Mouse (Mus musculus): ENCODE measurements around the gene Pfkm. TPM values are rescaled to one million over a fixed set of nuclear protein-coding genes. Genes with fewer than 3 reads are reported as not detected.

Gene Pfkm
- total and polyA plus RNA-seq, 3 experiments = 521 to 921 (median 800) TPM

DNA sequence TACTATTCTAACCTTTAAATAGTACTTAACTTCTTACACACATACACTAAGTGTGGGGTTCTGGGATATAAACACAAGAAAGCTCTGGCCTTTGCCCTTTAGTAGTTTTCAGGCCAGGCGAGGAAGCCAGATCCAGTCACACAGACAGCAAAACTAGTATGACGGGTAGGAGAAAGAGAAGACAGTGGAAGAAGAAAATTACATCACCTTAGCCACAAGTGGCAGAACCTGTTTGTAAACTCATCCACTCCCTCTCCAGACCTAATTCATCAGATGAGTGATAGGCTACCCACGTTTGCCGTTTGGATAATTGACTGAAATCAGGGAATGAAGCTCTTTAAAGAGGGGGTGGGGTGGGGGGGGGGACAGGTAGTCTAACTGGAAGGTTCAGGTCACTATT, 548 bp upstream of the Pfkm start:
- Histone ChIP-seq H3K27ac (no peak overlapping the region), H3K27me3 (ENCODE audit: control insufficient read depth, insufficient read depth, low read length) (no peaks in the 10 kb centered on the region; the same call in 1 of the 2 replicates), H3K9ac (ENCODE audit: low read depth, low read length) (no peak overlapping the region), H3K79me2 (replicated peaks; ENCODE audit: control insufficient read depth, insufficient read depth, low read length) (no peaks in the 10 kb centered on the region; the same call in 1 of the 2 replicates), H3K36me3 (ENCODE audit: control insufficient read depth, insufficient read depth, low read length) (peaks cover 4% of the 10 kb centered on the region), H3K4me1 (ENCODE audit: control insufficient read depth, insufficient read depth, low read length) (peaks cover 6% of the 10 kb centered on the region), H3K4me3 (no peak overlapping the region)
- intact Hi-C loops (cut with DNase I) = loop anchor here (2.0 to 10.0 kb wide), 3 partner anchors 17 to 303 kb away; no protein-coding TSS in a partner anchor
- TF ChIP-seq POLR2A (IDR thresholded peaks at IDR 0.05; ENCODE audit: insufficient read depth, low read depth, low read length) (no peak), EP300 (IDR thresholded peaks at IDR 0.05; ENCODE audit: insufficient read depth, low read depth, low read length) (no peak), CTCF (IDR thresholded peaks at IDR 0.05) (no peak)
- 30% methylated on average over 4 of the region's 4 CpGs for WGBS
- no peak for DNase-seq

DNA sequence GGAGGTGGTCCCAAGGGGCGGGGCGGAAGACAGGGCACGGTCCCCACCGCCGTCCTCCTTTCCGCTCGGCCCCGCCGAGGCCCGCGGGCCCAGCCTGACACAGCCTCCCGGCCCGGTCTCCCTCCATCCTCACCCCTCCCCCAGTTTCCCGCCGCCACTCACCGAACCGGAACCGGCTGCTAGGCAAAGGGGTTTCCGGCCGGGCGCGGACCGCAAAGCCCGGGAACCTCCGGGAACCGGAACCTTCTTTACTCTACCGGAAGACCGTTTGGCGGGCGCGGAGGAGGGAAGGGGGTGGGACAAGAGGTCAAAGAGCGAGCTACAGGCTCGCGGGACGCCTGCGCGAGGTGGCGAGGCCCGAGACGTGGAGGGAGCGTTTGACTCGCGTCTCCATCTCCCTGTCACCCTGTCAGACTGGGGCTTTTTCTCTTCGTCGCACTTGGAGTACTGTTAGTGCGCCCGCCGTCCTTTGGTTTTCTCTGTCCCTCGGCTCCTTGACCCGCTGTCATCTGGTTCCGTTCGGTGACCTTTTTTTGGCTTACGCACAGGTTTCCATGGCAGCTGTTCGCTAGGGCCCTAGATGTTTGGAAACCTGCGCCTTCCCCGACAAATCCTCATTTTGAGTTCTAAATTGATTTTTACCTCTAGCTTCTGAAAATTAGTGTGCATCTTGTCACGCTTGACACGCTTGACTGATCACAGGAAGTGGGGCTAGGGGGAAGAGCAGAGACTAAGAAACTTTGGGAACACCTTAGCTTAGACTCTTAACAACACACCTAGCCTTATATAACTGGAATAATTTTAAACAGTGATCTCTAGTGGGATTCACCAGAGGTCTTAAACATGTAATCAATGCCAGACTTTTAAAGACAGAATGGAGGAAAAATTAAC, 977 bp downstream of the Pfkm start, which contains the start of gene Senp1:
Senp1 (minus strand) TSS at position 624 of the 891 bp plus-strand sequence.
- H3K79me2 ChIP-seq (replicated peaks; ENCODE audit: control insufficient read depth, insufficient read depth, low read length) = no peaks in the 10 kb centered on the region; the same call in 1 of the 2 replicates
- intact Hi-C loops (cut with DNase I) = loop anchor here (2.0 to 10.0 kb wide), 3 partner anchors 15 to 301 kb away; no protein-coding TSS in a partner anchor
- TF ChIP-seq CTCF (IDR thresholded peaks at IDR 0.05) (no peak), POLR2A (IDR thresholded peaks at IDR 0.05; ENCODE audit: insufficient read depth, low read depth, low read length) (peak; percentile 90), EP300 (IDR thresholded peaks at IDR 0.05; ENCODE audit: insufficient read depth, low read depth, low read length) (peak; percentile 58; the same call in 1 of the 2 replicates)

DNA sequence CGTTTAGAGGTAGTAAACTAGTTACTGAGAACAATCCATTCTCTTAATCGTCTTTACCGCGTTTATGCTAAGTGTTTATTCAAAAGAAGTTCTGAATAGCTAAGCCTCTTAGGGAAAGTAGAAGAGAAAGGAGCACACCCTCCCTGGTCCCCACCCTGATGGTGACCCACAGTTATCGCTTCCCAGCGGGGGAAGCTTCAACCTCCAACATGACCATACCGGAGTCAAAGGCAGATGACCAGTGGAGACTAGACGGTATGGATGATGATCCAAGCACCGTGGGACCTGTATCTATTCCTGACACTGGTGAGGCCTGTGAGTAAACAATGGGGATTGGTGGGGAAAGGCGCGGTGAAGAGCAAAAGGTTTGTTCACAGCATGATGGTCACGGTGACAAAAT, 2.5 kb downstream of the Pfkm start:
- no peak for TF ChIP-seq EP300 (IDR thresholded peaks at IDR 0.05; ENCODE audit: insufficient read depth, low read depth, low read length)
- no peak for TF ChIP-seq POLR2A (IDR thresholded peaks at IDR 0.05; ENCODE audit: insufficient read depth, low read depth, low read length)
- TF ChIP-seq CTCF (IDR thresholded peaks at IDR 0.05) = no peak
- 90% methylated on average over 12 of the region's 12 CpGs for WGBS
- Histone ChIP-seq H3K36me3 (ENCODE audit: control insufficient read depth, insufficient read depth, low read length) (peaks cover 4% of the 10 kb centered on the region), H3K4me1 (ENCODE audit: control insufficient read depth, insufficient read depth, low read length) (peaks cover 4% of the 10 kb centered on the region), H3K27me3 (ENCODE audit: control insufficient read depth, insufficient read depth, low read length) (no peaks in the 10 kb centered on the region; the same call in 1 of the 2 replicates), H3K79me2 (replicated peaks; ENCODE audit: control insufficient read depth, insufficient read depth, low read length) (no peaks in the 10 kb centered on the region), H3K4me3 (no peak overlapping the region), H3K27ac (no peak overlapping the region), H3K9ac (ENCODE audit: low read depth, low read length) (no peak overlapping the region)
- intact Hi-C loops (cut with DNase I) = loop anchor here (10.0 kb wide), 1 partner anchor 300 kb away; no protein-coding TSS in a partner anchor
- DNase-seq = no peak

More for the DNA sequence above, 977 bp downstream of the Pfkm start, which contains the start of gene Senp1:
- H3K36me3 ChIP-seq (ENCODE audit: control insufficient read depth, insufficient read depth, low read length) = peaks cover 4% of the 10 kb centered on the region
- H3K27ac ChIP-seq = peak within 1 kb of the TSS; percentile 93
- WGBS = under 1% methylated on average over 56 of the region's 58 CpGs
- peaks cover 6% of the 10 kb centered on the region for H3K4me1 ChIP-seq (ENCODE audit: control insufficient read depth, insufficient read depth, low read length)
- H3K9ac ChIP-seq (ENCODE audit: low read depth, low read length) = peak within 1 kb of the TSS; percentile 92
- H3K27me3 ChIP-seq (ENCODE audit: control insufficient read depth, insufficient read depth, low read length) = no peaks in the 10 kb centered on the region; the same call in 1 of the 2 replicates
- peak; percentile 93 to 94 for DNase-seq
- peak within 1 kb of the TSS; percentile 78 for H3K4me3 ChIP-seq

DNA sequence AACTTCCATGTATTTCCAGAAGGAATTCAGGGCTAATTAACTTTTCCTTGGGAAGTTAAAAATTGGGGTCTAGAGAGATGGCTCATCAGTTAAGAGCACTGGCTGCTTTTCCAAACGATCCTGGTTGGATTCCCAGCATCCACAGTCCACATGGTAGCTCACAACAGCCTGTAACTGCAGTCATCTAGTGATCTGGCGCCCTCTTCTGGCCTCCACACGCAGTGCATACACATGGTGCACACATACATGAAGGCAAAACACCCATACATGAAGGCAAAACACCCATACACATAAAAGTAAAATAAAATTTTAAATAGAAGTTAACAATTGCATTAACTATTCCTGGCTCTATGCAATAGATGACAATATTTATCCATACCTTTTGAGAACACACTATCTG, 4.6 kb downstream of the Pfkm start:
- Histone ChIP-seq H3K4me3 (no peak overlapping the region), H3K79me2 (replicated peaks; ENCODE audit: control insufficient read depth, insufficient read depth, low read length) (no peaks in the 10 kb centered on the region), H3K27ac (no peak overlapping the region), H3K4me1 (ENCODE audit: control insufficient read depth, insufficient read depth, low read length) (peaks cover 4% of the 10 kb centered on the region), H3K9ac (ENCODE audit: low read depth, low read length) (no peak overlapping the region), H3K27me3 (ENCODE audit: control insufficient read depth, insufficient read depth, low read length) (no peaks in the 10 kb centered on the region; the same call in 1 of the 2 replicates), H3K36me3 (ENCODE audit: control insufficient read depth, insufficient read depth, low read length) (peaks cover 4% of the 10 kb centered on the region)
- intact Hi-C loops (cut with DNase I) = loop anchor here (10.0 kb wide), 1 partner anchor 298 kb away; no protein-coding TSS in a partner anchor
- TF ChIP-seq POLR2A (IDR thresholded peaks at IDR 0.05; ENCODE audit: insufficient read depth, low read depth, low read length) (no peak), CTCF (IDR thresholded peaks at IDR 0.05) (peak; percentile 46), EP300 (IDR thresholded peaks at IDR 0.05; ENCODE audit: insufficient read depth, low read depth, low read length) (no peak)
- DNase-seq = no peak
- 49% methylated on average over 3 of the region's 3 CpGs for WGBS

DNA sequence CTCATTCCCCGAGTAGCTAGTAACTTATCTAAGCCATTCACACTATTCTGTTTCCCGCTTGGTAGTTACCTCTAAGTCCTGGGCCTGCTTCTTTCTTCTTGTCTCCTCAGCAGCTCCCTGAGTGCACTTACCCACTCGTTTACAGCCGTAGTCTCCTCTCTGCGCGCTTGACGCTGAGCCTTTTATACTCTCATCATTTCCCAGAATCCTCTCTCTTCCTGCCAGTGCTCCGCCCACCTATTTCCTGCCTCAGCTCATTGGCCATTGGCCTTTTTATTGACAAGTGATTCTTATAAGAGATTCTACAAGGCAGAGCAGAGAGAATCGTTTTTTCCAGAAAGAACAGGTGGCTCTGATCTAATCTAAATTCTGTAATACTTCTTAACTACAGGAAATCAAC, 6.1 kb downstream of the Pfkm start:
- no peaks in the 10 kb centered on the region for H3K79me2 ChIP-seq (replicated peaks; ENCODE audit: control insufficient read depth, insufficient read depth, low read length)
- DNase-seq = no peak
- H3K27ac ChIP-seq = no peak overlapping the region
- peaks cover 1% of the 10 kb centered on the region; the same call in 1 of the 2 replicates for H3K4me1 ChIP-seq (ENCODE audit: control insufficient read depth, insufficient read depth, low read length)
- TF ChIP-seq EP300 (IDR thresholded peaks at IDR 0.05; ENCODE audit: insufficient read depth, low read depth, low read length) (no peak), CTCF (IDR thresholded peaks at IDR 0.05) (no peak), POLR2A (IDR thresholded peaks at IDR 0.05; ENCODE audit: insufficient read depth, low read depth, low read length) (no peak)
- no peak overlapping the region for H3K9ac ChIP-seq (ENCODE audit: low read depth, low read length)
- intact Hi-C loops (cut with DNase I) = loop anchor here (10.0 kb wide), 1 partner anchor 296 kb away; no protein-coding TSS in a partner anchor
- H3K4me3 ChIP-seq = no peak overlapping the region
- 83% methylated on average over 9 of the region's 9 CpGs for WGBS
- no peaks in the 10 kb centered on the region for H3K27me3 ChIP-seq (ENCODE audit: control insufficient read depth, insufficient read depth, low read length)
- H3K36me3 ChIP-seq (ENCODE audit: control insufficient read depth, insufficient read depth, low read length) = peaks cover 4% of the 10 kb centered on the region

All from heart, adult 2 months (tissue).